Mouse (Mus musculus): Measurements from ENCODE around the gene Scarb2. TPM values are rescaled to one million over a fixed set of nuclear protein-coding genes. Genes with fewer than 3 reads are reported as not detected.

Scarb2 gene
- total RNA-seq (2012; rRNA removed): 39.0 and 89.0 TPM in 2 replicates

DNA sequence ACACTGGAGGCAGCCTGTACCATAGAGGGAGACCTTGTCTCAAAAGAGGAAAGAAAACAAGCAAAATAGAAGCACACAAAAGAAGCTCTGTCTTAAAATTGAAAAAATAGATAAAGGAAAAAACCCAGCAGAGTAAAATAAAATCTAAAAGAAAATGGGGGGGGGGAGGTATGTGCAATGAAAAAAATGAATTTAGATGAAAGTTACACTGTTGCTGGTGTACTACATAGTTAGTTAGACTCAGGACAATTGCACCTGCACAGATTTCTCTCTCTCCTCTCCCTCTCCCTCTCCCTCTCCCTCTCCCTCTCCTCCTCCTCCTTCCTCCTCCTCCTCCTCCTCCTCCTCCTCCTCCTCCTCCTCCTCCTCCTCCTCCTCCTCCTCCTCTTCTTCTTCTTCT, at the start of gene Scarb2:
Gene Scarb2, minus strand, starts transcription at position 101 of the 400 bp plus-strand sequence.
- peak within 1 kb of the TSS; percentile 24; the same call in 1 of the 2 replicates for H3K27ac ChIP-seq (ENCODE audit: insufficient read depth, low read depth, low read length, poor library complexity, severe bottlenecking)
- H3K9me3 ChIP-seq (ENCODE audit: control insufficient read depth, insufficient read depth, low read depth, low read length): no peaks in the 10 kb centered on the region
- H3K36me3 ChIP-seq (ENCODE audit: control insufficient read depth, insufficient read depth, low read length, poor library complexity, severe bottlenecking): no peaks in the 10 kb centered on the region
- in situ Hi-C loops (cut with MboI; ENCODE audit: low sequenced_read_pairs in 2 of 2, unreplicated experiment in 2 of 2): no loop called here
- DNase-seq (ENCODE audit: low read depth, low spot score): no peak
- H3K9ac ChIP-seq (ENCODE audit: insufficient read depth, low read depth, low read length, poor library complexity, severe bottlenecking): peak within 1 kb of the TSS; percentile 73
- peaks cover 4% of the 10 kb centered on the region in 2 experiments; a peak in 2 of 4 replicates for H3K4me1 ChIP-seq (ENCODE audit: control insufficient read depth in 2 of 2, insufficient read depth in 2 of 2, low read length in 2 of 2, poor library complexity in 1 of 2)
- peak within 1 kb of the TSS; percentile 91 to 92 for H3K4me3 ChIP-seq (ENCODE audit: insufficient read depth in 1 of 2, low read depth in 1 of 2, low read length in 2 of 2, poor library complexity in 1 of 2, severe bottlenecking in 1 of 2)
- TF ChIP-seq CHD2 (IDR thresholded peaks at IDR 0.05; ENCODE audit: low read depth, low read length) (no peak), HCFC1 (IDR thresholded peaks at IDR 0.05; ENCODE audit: borderline replicate concordance, insufficient read depth, low read length) (no peak), MAFK (IDR thresholded peaks at IDR 0.05; ENCODE audit: insufficient read depth, low read depth, low read length) (no peak), ZC3H11A (IDR thresholded peaks at IDR 0.05; ENCODE audit: borderline replicate concordance, low read depth, low read length) (no peak), ZNF384 (IDR thresholded peaks at IDR 0.05; ENCODE audit: low read depth, low read length) (no peak)

DNA sequence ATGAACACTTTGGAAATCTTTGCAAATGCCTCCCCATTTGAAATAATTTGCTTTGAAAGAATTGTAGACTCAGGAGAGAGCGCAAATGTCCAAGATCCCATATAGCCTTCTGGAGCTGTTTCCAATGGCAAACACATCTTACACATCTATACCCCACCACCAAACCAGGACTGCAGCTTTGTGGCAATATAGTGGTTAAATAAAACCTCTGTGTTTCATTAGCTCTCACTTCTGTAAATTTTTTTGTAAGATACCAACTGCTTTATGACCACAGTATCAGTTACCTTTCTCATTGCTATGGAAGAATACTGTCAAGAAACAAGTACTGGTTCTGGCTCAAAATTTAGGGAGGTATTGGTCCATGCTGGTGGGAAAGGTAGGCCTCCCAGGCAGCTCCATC, 49.3 kb upstream of the Scarb2 start:
- Histone ChIP-seq H3K9me3 (ENCODE audit: control insufficient read depth, insufficient read depth, low read depth, low read length) (no peaks in the 10 kb centered on the region), H3K4me3 (ENCODE audit: insufficient read depth in 1 of 2, low read depth in 1 of 2, low read length in 2 of 2, poor library complexity in 1 of 2, severe bottlenecking in 1 of 2) (no peak overlapping the region), H3K4me1 (ENCODE audit: control insufficient read depth in 2 of 2, insufficient read depth in 2 of 2, low read length in 2 of 2, poor library complexity in 1 of 2) (0 out of 4 replicates have a peak, but pooled peaks cover 0 to 2% of the 10 kb centered on the region in 2 experiments), H3K9ac (ENCODE audit: insufficient read depth, low read depth, low read length, poor library complexity, severe bottlenecking) (no peak overlapping the region), H3K27ac (ENCODE audit: insufficient read depth, low read depth, low read length, poor library complexity, severe bottlenecking) (no peak overlapping the region), H3K36me3 (ENCODE audit: control insufficient read depth, insufficient read depth, low read length, poor library complexity, severe bottlenecking) (no peaks in the 10 kb centered on the region)
- no peak for TF ChIP-seq ZNF384 (IDR thresholded peaks at IDR 0.05; ENCODE audit: low read depth, low read length)
- TF ChIP-seq ZC3H11A (IDR thresholded peaks at IDR 0.05; ENCODE audit: borderline replicate concordance, low read depth, low read length): no peak
- no peak for TF ChIP-seq HCFC1 (IDR thresholded peaks at IDR 0.05; ENCODE audit: borderline replicate concordance, insufficient read depth, low read length)
- TF ChIP-seq MAFK (IDR thresholded peaks at IDR 0.05; ENCODE audit: insufficient read depth, low read depth, low read length): no peak
- no peak for TF ChIP-seq CHD2 (IDR thresholded peaks at IDR 0.05; ENCODE audit: low read depth, low read length)
- in situ Hi-C loops (cut with MboI; ENCODE audit: low sequenced_read_pairs in 2 of 2, unreplicated experiment in 2 of 2): no loop called here
- DNase-seq (ENCODE audit: low read depth, low spot score): no peak

DNA sequence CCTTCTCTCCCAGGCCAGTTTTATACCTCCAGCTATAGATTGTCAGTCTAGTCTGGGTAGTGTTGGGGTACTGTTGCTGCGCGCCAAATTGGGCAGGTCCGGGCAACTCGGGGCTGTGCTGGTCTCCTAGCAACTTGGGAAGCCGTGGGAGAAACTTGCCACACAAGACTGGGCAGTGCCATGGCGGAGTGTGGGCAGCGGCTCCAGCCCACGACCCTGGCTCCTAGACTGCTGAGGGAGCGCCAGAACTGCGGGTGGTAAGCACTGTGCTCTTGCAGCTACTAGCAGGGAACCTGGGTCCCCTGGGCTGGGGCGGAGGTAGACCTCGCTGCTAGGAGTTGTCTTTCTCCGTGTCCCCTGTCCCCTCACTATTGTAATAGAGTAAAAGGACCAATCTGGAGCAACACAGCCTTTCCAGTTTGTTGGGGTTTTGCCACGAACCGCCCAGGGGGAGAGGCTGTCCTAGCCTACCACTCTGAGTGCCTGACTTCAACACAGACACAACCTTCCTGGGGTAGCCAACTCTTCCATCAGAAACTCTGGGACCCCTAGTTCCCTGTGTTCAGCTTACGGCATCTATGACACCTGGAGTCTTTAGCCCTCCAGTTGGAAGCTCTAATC, 48.4 kb upstream of the Scarb2 start, which contains the start of gene Fam47e:
Gene Fam47e, plus strand, starts transcription at position 179 of the 621 bp plus-strand sequence.
- DNase-seq (ENCODE audit: low read depth, low spot score): no peak
- in situ Hi-C loops (cut with MboI; ENCODE audit: low sequenced_read_pairs in 2 of 2, unreplicated experiment in 2 of 2): no loop called here
- Histone ChIP-seq H3K9ac (ENCODE audit: insufficient read depth, low read depth, low read length, poor library complexity, severe bottlenecking) (peak within 1 kb of the TSS; percentile 3; the same call in 1 of the 2 replicates), H3K36me3 (ENCODE audit: control insufficient read depth, insufficient read depth, low read length, poor library complexity, severe bottlenecking) (no peaks in the 10 kb centered on the region), H3K27ac (ENCODE audit: insufficient read depth, low read depth, low read length, poor library complexity, severe bottlenecking) (no peak within 1 kb of the TSS), H3K4me1 (ENCODE audit: control insufficient read depth in 2 of 2, insufficient read depth in 2 of 2, low read length in 2 of 2, poor library complexity in 1 of 2) (0 out of 4 replicates have a peak, but pooled peaks cover 0 to 2% of the 10 kb centered on the region in 2 experiments), H3K9me3 (ENCODE audit: control insufficient read depth, insufficient read depth, low read depth, low read length) (no peaks in the 10 kb centered on the region), H3K4me3 (ENCODE audit: insufficient read depth in 1 of 2, low read depth in 1 of 2, low read length in 2 of 2, poor library complexity in 1 of 2, severe bottlenecking in 1 of 2) (peak within 1 kb of the TSS; percentile 30 to 51; a peak in 3 of 4 replicates)
- TF ChIP-seq ZC3H11A (IDR thresholded peaks at IDR 0.05; ENCODE audit: borderline replicate concordance, low read depth, low read length) (no peak), CHD2 (IDR thresholded peaks at IDR 0.05; ENCODE audit: low read depth, low read length) (no peak), HCFC1 (IDR thresholded peaks at IDR 0.05; ENCODE audit: borderline replicate concordance, insufficient read depth, low read length) (no peak), MAFK (IDR thresholded peaks at IDR 0.05; ENCODE audit: insufficient read depth, low read depth, low read length) (no peak), ZNF384 (IDR thresholded peaks at IDR 0.05; ENCODE audit: low read depth, low read length) (no peak)

DNA sequence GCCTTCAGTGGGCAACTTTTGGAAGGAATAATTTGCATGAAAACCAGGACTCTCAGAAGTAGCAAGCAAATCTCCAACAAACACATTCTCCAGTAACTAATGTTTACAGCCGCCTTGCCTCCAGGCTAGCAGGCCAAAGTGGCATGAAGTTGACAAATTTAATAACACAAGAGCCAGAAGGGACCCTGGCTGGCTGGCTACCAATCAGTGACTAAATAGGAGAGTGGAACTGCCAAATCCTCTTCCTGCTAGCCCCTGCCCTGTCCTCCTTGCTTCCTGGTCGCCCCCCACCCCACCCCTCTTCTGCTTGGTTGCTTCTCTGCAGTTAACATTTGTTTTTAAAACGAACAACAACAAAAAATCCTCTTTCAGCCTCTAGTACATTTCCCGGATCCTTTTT, 47.8 kb upstream of the Scarb2 start:
- H3K9ac ChIP-seq (ENCODE audit: insufficient read depth, low read depth, low read length, poor library complexity, severe bottlenecking): no peak overlapping the region
- in situ Hi-C loops (cut with MboI; ENCODE audit: low sequenced_read_pairs in 2 of 2, unreplicated experiment in 2 of 2): no loop called here
- H3K4me3 ChIP-seq (ENCODE audit: insufficient read depth in 1 of 2, low read depth in 1 of 2, low read length in 2 of 2, poor library complexity in 1 of 2, severe bottlenecking in 1 of 2): peak overlapping the region in 1 of 2 experiments; percentile 51; a peak in 2 of 4 replicates
- H3K36me3 ChIP-seq (ENCODE audit: control insufficient read depth, insufficient read depth, low read length, poor library complexity, severe bottlenecking): no peaks in the 10 kb centered on the region
- H3K27ac ChIP-seq (ENCODE audit: insufficient read depth, low read depth, low read length, poor library complexity, severe bottlenecking): no peak overlapping the region
- H3K4me1 ChIP-seq (ENCODE audit: control insufficient read depth in 2 of 2, insufficient read depth in 2 of 2, low read length in 2 of 2, poor library complexity in 1 of 2): 0 out of 4 replicates have a peak, but pooled peaks cover 0 to 2% of the 10 kb centered on the region in 2 experiments
- DNase-seq (ENCODE audit: low read depth, low spot score): no peak
- H3K9me3 ChIP-seq (ENCODE audit: control insufficient read depth, insufficient read depth, low read depth, low read length): no peaks in the 10 kb centered on the region
- TF ChIP-seq CHD2 (IDR thresholded peaks at IDR 0.05; ENCODE audit: low read depth, low read length) (no peak), ZC3H11A (IDR thresholded peaks at IDR 0.05; ENCODE audit: borderline replicate concordance, low read depth, low read length) (no peak), MAFK (IDR thresholded peaks at IDR 0.05; ENCODE audit: insufficient read depth, low read depth, low read length) (no peak), HCFC1 (IDR thresholded peaks at IDR 0.05; ENCODE audit: borderline replicate concordance, insufficient read depth, low read length) (no peak)

All from ES-E14 (cell line).